Mouse (Mus musculus) liver, embryonic 14.5 days (tissue): ENCODE measurements around the gene Sdhaf3.

Experiments
- CTCF ChIP-seq: IDR thresholded peaks from 2 replicates; pipeline ENCODE4 v1.5.1; 2016; ENCODE audit warnings: antibody characterized with exemption, low read depth, control low read depth
- EP300 ChIP-seq: IDR thresholded peaks from 2 replicates; pipeline ENCODE4 v1.6.1; 2016; ENCODE audit warnings: antibody characterized with exemption, low read depth

DNA sequence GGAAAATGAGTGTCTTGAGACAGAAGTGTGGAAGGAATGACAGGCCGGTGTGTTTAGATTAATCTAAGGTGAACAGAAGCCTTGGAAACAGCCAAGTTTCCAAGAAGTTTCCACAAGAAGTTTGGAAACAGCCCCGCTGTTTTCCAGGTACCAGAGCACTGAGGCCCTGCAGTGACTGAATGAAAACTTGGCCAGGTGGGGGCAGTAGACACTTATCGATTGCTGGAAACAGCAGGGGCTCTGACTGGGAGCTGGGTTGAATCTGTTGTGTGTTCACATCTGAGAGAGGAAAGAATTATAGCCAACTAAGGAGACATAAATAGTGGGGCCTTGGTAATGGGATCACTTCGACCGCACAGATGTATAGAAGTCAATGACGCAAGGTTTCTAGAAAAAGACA, 13.0 kb upstream of the Sdhaf3 start:
- TF ChIP-seq EP300, result no peak
- peak; percentile 30 for TF ChIP-seq CTCF
